Mouse (Mus musculus) embryo, embryonic 11.5 days (tissue): Measurements from ENCODE around the gene Fkbp4.

Source experiments
- DNase-seq: peaks from one replicate; pipeline ENCODE4 v3.0.0-alpha.2; 2012; ENCODE audit warnings: low read depth, low spot score

Fkbp4 gene

GRCm38 (mm10) chr6:128437288-128437687 is 1.2 kb downstream of the Fkbp4 start:
- no peak for DNase-seq

- DNase-seq, result no peak
Measured at GRCm38 (mm10) chr6:128436356-128437005, 2.0 kb downstream of the Fkbp4 start.

GRCm38 (mm10) chr6:128435474-128435873 is 3.0 kb downstream of the Fkbp4 start:
- no peak for DNase-seq

- DNase-seq, result no peak
Measured at GRCm38 (mm10) chr6:128433566-128433965, 4.9 kb downstream of the Fkbp4 start.

GRCm38 (mm10) chr6:128432356-128432915 is 6.0 kb downstream of the Fkbp4 start:
- no peak for DNase-seq

GRCm38 (mm10) chr6:128429826-128430225 is 8.7 kb downstream of the Fkbp4 start:
- no peak for DNase-seq

- DNase-seq, result no peak
Measured at GRCm38 (mm10) chr6:128429300-128429699, 9.2 kb downstream of the Fkbp4 start.

GRCm38 (mm10) chr6:128427571-128427970 is 10.9 kb downstream of the Fkbp4 start:
- DNase-seq, result no peak

- no peak for DNase-seq
Measured at GRCm38 (mm10) chr6:128425046-128425445, 13.4 kb downstream of the Fkbp4 start.

- peak; percentile 94 for DNase-seq
Measured at GRCm38 (mm10) chr6:128424269-128425019, 14.0 kb downstream of the Fkbp4 start, which contains the start of gene Itfg2. Gene Itfg2, minus strand, starts transcription at chr6:128424931.

GRCm38 (mm10) chr6:128423496-128424268 is 14.8 kb downstream of the Fkbp4 start:
- no peak for DNase-seq

- DNase-seq, result no peak
Measured at GRCm38 (mm10) chr6:128421480-128421879, 17.0 kb downstream of the Fkbp4 start.

GRCm38 (mm10) chr6:128421036-128421435 is 17.4 kb downstream of the Fkbp4 start:
- no peak for DNase-seq

- DNase-seq, result no peak
Measured at GRCm38 (mm10) chr6:128418076-128418475, 20.4 kb downstream of the Fkbp4 start.

- DNase-seq, result no peak
Measured at GRCm38 (mm10) chr6:128416169-128416568, 22.3 kb downstream of the Fkbp4 start.

GRCm38 (mm10) chr6:128411115-128411514 is 27.4 kb downstream of the Fkbp4 start:
- peak; percentile 60 for DNase-seq

- no peak for DNase-seq
Measured at GRCm38 (mm10) chr6:128410305-128410704, 28.2 kb downstream of the Fkbp4 start.

GRCm38 (mm10) chr6:128408544-128409125 is 29.8 kb downstream of the Fkbp4 start:
- no peak for DNase-seq

- no peak for DNase-seq
Measured at GRCm38 (mm10) chr6:128404708-128405107, 33.8 kb downstream of the Fkbp4 start.

GRCm38 (mm10) chr6:128399421-128400185 is 38.9 kb downstream of the Fkbp4 start:
- no peak for DNase-seq

GRCm38 (mm10) chr6:128398996-128399395 is 39.5 kb downstream of the Fkbp4 start, which contains the start of gene Nrip2:
Gene Nrip2, plus strand, starts transcription at chr6:128399296.
- DNase-seq, result no peak
